Mouse (Mus musculus) neural tube, embryonic 15.5 days (tissue): ENCODE results near the gene Olfr414. TPM values are rescaled to one million over a fixed set of nuclear protein-coding genes. Genes with fewer than 3 reads are reported as not detected.

Experiments used
- ATAC-seq: fragments of 200-750 bp; cut with Nextera tagmentation; 2 replicates; pipeline ENCODE4 v1.8.0; 2017; ENCODE audit warnings: mild to moderate bottlenecking, moderate TSS enrichment, moderate library complexity; ENCODE audit not compliant: low FRiP score
- H3K27ac ChIP-seq: fragments of 300-500 bp; sonication (generic); replicated peaks from 2 replicates; pipeline ENCODE4 v1.5.1; 2015; ENCODE audit warnings: mild to moderate bottlenecking, inconsistent platforms
- H3K27me3 ChIP-seq: fragments of 300-500 bp; sonication (generic); replicated peaks from 2 replicates; pipeline ENCODE4 v1.6.1; 2015; ENCODE audit warnings: inconsistent platforms
- H3K36me3 ChIP-seq: fragments of 300-500 bp; sonication (generic); 2 replicates; pipeline ENCODE4 v1.6.1; 2015; ENCODE audit warnings: inconsistent platforms
- H3K4me1 ChIP-seq: fragments of 300-500 bp; sonication (generic); 2 replicates; pipeline ENCODE4 v1.6.1; 2015; ENCODE audit warnings: inconsistent platforms
- H3K4me2 ChIP-seq: fragments of 300-500 bp; sonication (generic); 2 replicates; pipeline ENCODE4 v1.6.1; 2015; ENCODE audit warnings: inconsistent platforms, mild to moderate bottlenecking, moderate library complexity
- H3K4me3 ChIP-seq: fragments of 300-500 bp; sonication (generic); replicated peaks from 2 replicates; pipeline ENCODE4 v1.5.1; 2015; ENCODE audit warnings: mild to moderate bottlenecking, inconsistent platforms
- H3K9ac ChIP-seq: fragments of 300-500 bp; sonication (generic); replicated peaks from 2 replicates; pipeline ENCODE4 v1.6.1; 2015; ENCODE audit warnings: mild to moderate bottlenecking, inconsistent platforms
- H3K9me3 ChIP-seq: fragments of 300-500 bp; sonication (generic); replicated peaks from 2 replicates; pipeline ENCODE4 v1.6.1; 2016; ENCODE audit warnings: inconsistent platforms
- WGBS: fragments of 180-500 bp; shearing (Covaris S2); methylation state at CpG from one replicate; pipeline ENCODE4 v1.1.7; 2015; ENCODE audit warnings: mixed read lengths; 5-methylcytosine and 5-hydroxymethylcytosine counted together
- polyA plus RNA-seq: library from polyadenylated mRNA; unstranded; fragments of >200 nt; fragmentation: Nextera tagmentation; extraction: Ambion mirVana; gene quantifications from 2 replicates; pipeline ENCODE4 v1.2.1, GENCODE M21; 2015

Olfr414 gene
- polyA plus RNA-seq = not detected in 2 replicates

GRCm38 (mm10) chr1:174423764-174424163 is at the start of gene Olfr414:
Gene Olfr414, plus strand, starts transcription at chr1:174424064.
- H3K27me3 ChIP-seq = no peaks in the 10 kb centered on the region
- no peaks in the 10 kb centered on the region for H3K9me3 ChIP-seq
- no peak within 1 kb of the TSS for H3K27ac ChIP-seq
- no peak within 1 kb of the TSS for H3K4me3 ChIP-seq
- ATAC-seq = no peak
- H3K9ac ChIP-seq = no peak within 1 kb of the TSS
- no peaks in the 10 kb centered on the region for H3K4me1 ChIP-seq
- 81% methylated on average over 1 of the region's 1 CpGs for WGBS
- no peak within 1 kb of the TSS for H3K4me2 ChIP-seq
- H3K36me3 ChIP-seq = no peaks in the 10 kb centered on the region

GRCm38 (mm10) chr1:174390746-174391145 is 33.1 kb upstream of the Olfr414 start, which contains the start of gene Olfr248:
Gene Olfr248, plus strand, starts transcription at chr1:174391046.
- ATAC-seq = no peak
- Histone ChIP-seq H3K9ac (no peak within 1 kb of the TSS), H3K4me3 (no peak within 1 kb of the TSS), H3K4me1 (no peaks in the 10 kb centered on the region), H3K27ac (no peak within 1 kb of the TSS), H3K9me3 (no peaks in the 10 kb centered on the region), H3K36me3 (no peaks in the 10 kb centered on the region), H3K4me2 (no peak within 1 kb of the TSS), H3K27me3 (no peaks in the 10 kb centered on the region)
- 95% methylated on average over 2 of the region's 2 CpGs for WGBS

DNA sequence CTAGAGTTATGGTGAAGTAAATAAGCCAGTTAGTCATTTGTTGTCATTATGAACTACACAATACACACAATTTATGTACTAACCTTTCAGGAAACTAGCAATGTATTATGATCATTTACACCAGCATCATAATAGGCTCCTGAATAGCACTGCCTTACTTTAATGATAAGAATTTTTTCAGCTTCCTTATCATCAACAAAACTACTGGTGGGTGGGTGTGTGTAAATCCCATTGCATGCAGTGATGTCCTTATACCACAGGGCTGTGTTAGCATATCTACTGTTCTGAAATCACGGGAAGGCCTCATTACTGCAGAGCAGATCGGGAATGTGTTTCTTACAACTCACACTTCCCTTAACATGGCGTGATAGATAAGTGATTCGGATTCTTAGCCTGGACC is 905 bp upstream of the Olfr414 start:
- Histone ChIP-seq H3K9me3 (no peaks in the 10 kb centered on the region), H3K4me1 (no peaks in the 10 kb centered on the region), H3K27ac (no peak overlapping the region), H3K4me2 (no peak overlapping the region), H3K36me3 (no peaks in the 10 kb centered on the region), H3K27me3 (no peaks in the 10 kb centered on the region), H3K9ac (no peak overlapping the region), H3K4me3 (no peak overlapping the region)
- WGBS = 95% methylated on average over 4 of the region's 4 CpGs
- ATAC-seq = no peak

- WGBS = 61% methylated on average over 3 of the region's 3 CpGs
- no peak for ATAC-seq
Measured at GRCm38 (mm10) chr1:174426180-174426986, 2.5 kb downstream of the Olfr414 start.

DNA sequence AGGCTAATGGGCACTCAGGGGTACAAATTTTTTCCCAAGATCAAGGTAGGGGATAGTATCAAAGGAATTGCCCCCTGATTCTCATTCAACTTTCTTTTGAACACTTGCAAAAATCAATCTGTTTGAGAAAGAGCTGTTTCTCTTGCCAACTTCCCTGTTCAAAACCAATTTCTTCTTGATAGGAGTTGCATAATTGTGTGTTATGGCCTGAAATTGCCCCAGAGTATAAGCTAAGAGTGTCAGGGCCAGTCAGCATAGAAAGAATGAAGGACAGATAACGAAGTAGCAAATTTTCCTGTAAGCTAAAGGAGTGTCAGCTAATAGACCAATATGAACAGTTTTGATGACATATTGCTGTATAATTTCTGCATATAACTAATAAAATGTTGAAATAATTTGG is 3.5 kb downstream of the Olfr414 start:
- no peak overlapping the region for H3K9ac ChIP-seq
- H3K27me3 ChIP-seq = no peaks in the 10 kb centered on the region
- no peak overlapping the region for H3K4me2 ChIP-seq
- H3K4me1 ChIP-seq = no peaks in the 10 kb centered on the region
- H3K27ac ChIP-seq = no peak overlapping the region
- no peaks in the 10 kb centered on the region for H3K36me3 ChIP-seq
- 92% methylated on average over 1 of the region's 1 CpGs for WGBS
- no peak for ATAC-seq
- no peak overlapping the region for H3K4me3 ChIP-seq
- no peaks in the 10 kb centered on the region for H3K9me3 ChIP-seq

More at GRCm38 (mm10) chr1:174426180-174426986, 2.5 kb downstream of the Olfr414 start:
- no peak overlapping the region for H3K4me3 ChIP-seq
- no peaks in the 10 kb centered on the region for H3K4me1 ChIP-seq
- H3K36me3 ChIP-seq = no peaks in the 10 kb centered on the region
- H3K4me2 ChIP-seq = no peak overlapping the region
- no peak overlapping the region for H3K9ac ChIP-seq
- no peaks in the 10 kb centered on the region for H3K9me3 ChIP-seq
- no peak overlapping the region for H3K27ac ChIP-seq
- no peaks in the 10 kb centered on the region for H3K27me3 ChIP-seq

- Histone ChIP-seq H3K27me3 (no peaks in the 10 kb centered on the region), H3K4me2 (no peak overlapping the region), H3K4me3 (no peak overlapping the region), H3K4me1 (no peaks in the 10 kb centered on the region), H3K27ac (no peak overlapping the region), H3K36me3 (no peaks in the 10 kb centered on the region), H3K9ac (no peak overlapping the region), H3K9me3 (no peaks in the 10 kb centered on the region)
- WGBS = 95% methylated on average over 2 of the region's 2 CpGs
- ATAC-seq = no peak
Measured at GRCm38 (mm10) chr1:174428407-174428806, 4.5 kb downstream of the Olfr414 start.

- Histone ChIP-seq H3K27me3 (no peaks in the 10 kb centered on the region), H3K4me2 (no peak overlapping the region), H3K9ac (no peak overlapping the region), H3K27ac (no peak overlapping the region), H3K4me3 (no peak overlapping the region), H3K4me1 (no peaks in the 10 kb centered on the region), H3K36me3 (no peaks in the 10 kb centered on the region), H3K9me3 (no peaks in the 10 kb centered on the region)
- ATAC-seq = no peak
- WGBS = 40% methylated on average over 1 of the region's 1 CpGs
Measured at GRCm38 (mm10) chr1:174434121-174434520, 10.3 kb downstream of the Olfr414 start.

DNA sequence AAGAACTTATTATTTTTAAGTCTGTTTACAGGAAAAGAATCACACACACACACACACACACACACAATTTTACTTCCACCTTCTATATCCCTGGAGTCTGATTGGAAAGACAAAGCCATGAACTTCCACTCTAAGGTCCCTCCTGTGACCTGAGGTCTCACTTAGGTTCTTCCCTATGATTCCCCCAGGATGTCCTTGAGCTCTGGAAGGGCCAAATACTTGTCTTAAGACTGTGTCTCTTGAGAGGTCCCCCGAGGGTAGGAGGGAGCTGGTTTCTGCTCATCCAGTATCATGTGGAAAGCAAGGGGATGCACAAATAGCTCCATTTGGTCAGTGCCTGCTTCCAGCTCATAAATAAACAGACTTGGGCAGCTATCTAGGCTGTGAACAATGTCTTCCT is 17.9 kb downstream of the Olfr414 start, which contains the start of gene Olfr220:
Olfr220 (plus strand) TSS at position 301 of the 400 bp plus-strand sequence.
- no peaks in the 10 kb centered on the region for H3K27me3 ChIP-seq
- no peaks in the 10 kb centered on the region for H3K9me3 ChIP-seq
- 63% methylated on average over 1 of the region's 1 CpGs for WGBS
- H3K4me3 ChIP-seq = no peak within 1 kb of the TSS
- no peak within 1 kb of the TSS for H3K9ac ChIP-seq
- H3K27ac ChIP-seq = no peak within 1 kb of the TSS
- no peak for ATAC-seq
- H3K4me1 ChIP-seq = no peaks in the 10 kb centered on the region
- no peaks in the 10 kb centered on the region for H3K36me3 ChIP-seq
- no peak within 1 kb of the TSS for H3K4me2 ChIP-seq

- no peaks in the 10 kb centered on the region for H3K9me3 ChIP-seq
- no peaks in the 10 kb centered on the region for H3K27me3 ChIP-seq
- no peak for ATAC-seq
- H3K9ac ChIP-seq = no peak overlapping the region
- WGBS = 86% methylated on average over 2 of the region's 2 CpGs
- no peaks in the 10 kb centered on the region for H3K36me3 ChIP-seq
- no peaks in the 10 kb centered on the region for H3K4me1 ChIP-seq
- no peak overlapping the region for H3K27ac ChIP-seq
- no peak overlapping the region for H3K4me2 ChIP-seq
- H3K4me3 ChIP-seq = no peak overlapping the region
Measured at GRCm38 (mm10) chr1:174455100-174455499, 31.2 kb downstream of the Olfr414 start.

GRCm38 (mm10) chr1:174465385-174465784 is 41.5 kb downstream of the Olfr414 start:
- WGBS = 91% methylated on average over 3 of the region's 3 CpGs
- no peaks in the 10 kb centered on the region for H3K36me3 ChIP-seq
- H3K4me3 ChIP-seq = no peak overlapping the region
- ATAC-seq = no peak
- H3K4me1 ChIP-seq = no peaks in the 10 kb centered on the region
- H3K27ac ChIP-seq = no peak overlapping the region
- H3K27me3 ChIP-seq = no peaks in the 10 kb centered on the region
- H3K9me3 ChIP-seq = no peaks in the 10 kb centered on the region
- no peak overlapping the region for H3K9ac ChIP-seq
- H3K4me2 ChIP-seq = no peak overlapping the region

DNA sequence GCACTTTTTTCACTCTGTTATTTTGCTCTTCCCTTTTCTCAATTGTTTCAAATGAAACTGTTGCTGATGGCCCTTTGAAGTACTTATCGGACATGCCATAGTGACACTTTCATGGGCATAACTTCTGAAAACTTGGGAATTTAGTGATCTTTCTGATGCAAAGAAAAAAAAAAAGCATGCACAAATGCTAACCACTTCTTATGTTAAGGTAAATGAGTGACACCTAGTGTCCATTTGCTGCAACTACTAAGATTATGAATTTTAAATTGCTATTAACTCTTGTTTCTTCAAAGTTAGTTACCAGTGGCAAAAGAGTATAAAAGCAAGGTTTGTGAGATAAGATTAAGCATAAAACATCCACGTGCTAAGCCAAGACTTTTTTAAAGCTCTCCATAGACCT is 42.4 kb downstream of the Olfr414 start:
- no peak for ATAC-seq
- Histone ChIP-seq H3K27me3 (no peaks in the 10 kb centered on the region), H3K9me3 (no peaks in the 10 kb centered on the region), H3K27ac (no peak overlapping the region), H3K36me3 (no peaks in the 10 kb centered on the region), H3K9ac (no peak overlapping the region), H3K4me2 (no peak overlapping the region), H3K4me3 (no peak overlapping the region), H3K4me1 (no peaks in the 10 kb centered on the region)
- WGBS = 42% methylated on average over 2 of the region's 2 CpGs

DNA sequence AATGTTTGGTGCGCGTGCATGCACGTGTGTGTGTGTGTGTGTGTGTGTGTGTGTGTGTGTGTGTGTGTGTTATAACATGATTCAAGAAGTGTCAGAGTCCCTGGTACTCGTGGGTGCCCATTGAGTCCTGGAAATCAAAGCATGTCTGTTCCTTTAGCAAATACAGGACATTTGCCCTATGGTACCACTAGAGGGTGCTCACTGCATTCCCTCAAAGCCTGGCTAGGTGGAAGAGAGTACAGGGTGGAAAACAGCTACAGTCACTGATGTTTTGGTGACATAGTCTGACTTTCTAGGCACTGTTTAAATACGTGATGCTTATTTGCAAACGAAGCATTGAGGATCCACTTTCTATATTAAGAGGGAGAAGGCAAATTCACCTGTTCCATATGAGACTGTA is 45.9 kb downstream of the Olfr414 start:
- Histone ChIP-seq H3K9ac (no peak overlapping the region), H3K4me1 (no peaks in the 10 kb centered on the region), H3K4me3 (no peak overlapping the region), H3K9me3 (no peaks in the 10 kb centered on the region), H3K36me3 (no peaks in the 10 kb centered on the region), H3K27me3 (no peaks in the 10 kb centered on the region), H3K27ac (no peak overlapping the region), H3K4me2 (no peak overlapping the region)
- ATAC-seq = peak; percentile 91
- 8% methylated on average over 6 of the region's 6 CpGs for WGBS
